Mouse (Mus musculus): ENCODE measurements around the gene Fam24a. TPM values are rescaled to one million over a fixed set of nuclear protein-coding genes. Genes with fewer than 3 reads are reported as not detected.

Gene Fam24a
- not detected for polyA plus RNA-seq (2014; fragmentation: Illumina TruSeq; extraction: RNeasy Lipid Tissue Mini Kit (QIAGEN cat#74804); ENCODE audit: low read depth, low replicate concordance)

DNA sequence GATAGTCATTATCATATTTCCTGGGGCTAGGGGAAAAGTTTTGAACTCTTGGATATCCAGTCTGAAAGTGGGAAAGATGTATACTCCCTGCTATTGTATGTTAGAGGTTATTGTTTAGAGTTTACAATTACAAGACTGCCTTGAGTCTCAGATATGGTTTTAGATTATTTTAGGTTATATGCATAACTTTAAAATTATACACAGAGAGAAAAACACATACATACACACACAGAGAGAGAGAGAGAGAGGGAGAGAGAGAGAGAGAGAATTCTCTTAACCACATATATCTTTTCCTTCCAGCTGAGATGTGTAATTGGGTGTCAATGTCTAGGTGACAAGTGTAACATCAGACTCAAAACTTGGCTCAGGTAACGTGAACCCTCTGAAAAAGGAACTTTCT is at the start of gene Fam24a:
TSS of gene Fam24a (plus strand) at position 301 of the 400 bp plus-strand sequence.

DNA sequence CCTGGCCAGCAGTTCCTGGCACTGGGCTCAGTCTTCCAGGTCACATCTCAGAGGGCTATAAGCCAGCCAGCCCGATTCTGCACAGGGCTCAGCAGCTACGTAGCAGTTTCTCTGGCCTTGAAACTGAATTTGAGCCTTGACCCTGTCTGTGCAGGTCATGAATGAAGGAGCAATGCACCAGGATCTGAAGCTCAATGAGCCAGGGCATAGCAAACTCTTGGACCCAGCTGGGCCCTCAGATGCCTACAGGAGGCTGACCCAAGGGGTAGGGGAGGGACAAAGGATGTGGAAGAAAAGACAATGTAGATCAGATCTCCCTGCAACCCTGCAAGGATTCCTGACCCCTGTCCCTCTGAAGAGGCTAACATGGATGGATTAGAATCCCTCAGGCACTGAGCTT is 11.5 kb upstream of the Fam24a start, which contains the start of gene Cuzd1:
TSS of gene Cuzd1 (minus strand) at position 101 of the 400 bp plus-strand sequence.

GRCm38 (mm10) chr7:131329416-131329815 is 4.2 kb upstream of the Fam24a start, which contains the start of gene Fam24b:
Gene Fam24b (minus strand): TSS chr7:131329516.

GRCm38 (mm10) chr7:131362615-131363300 is 29.1 kb downstream of the Fam24a start, which contains the start of gene 2310057M21Rik:
Gene 2310057M21Rik (minus strand): TSS chr7:131362759.

GRCm38 (mm10) chr7:131370648-131371469 is 37.2 kb downstream of the Fam24a start, which contains the start of gene Pstk:
Gene Pstk (plus strand): TSS chr7:131371141.

Other genes starting within 250 kb of the Fam24a start
- not detected for gene 4933402N03Rik, start 187.6 kb upstream of the Fam24a start, polyA plus RNA-seq (2014; fragmentation: Illumina TruSeq; extraction: RNeasy Lipid Tissue Mini Kit (QIAGEN cat#74804); ENCODE audit: low read depth, low replicate concordance)
- not detected for gene 5430419D17Rik, start 159.5 kb upstream of the Fam24a start, polyA plus RNA-seq (2014; fragmentation: Illumina TruSeq; extraction: RNeasy Lipid Tissue Mini Kit (QIAGEN cat#74804); ENCODE audit: low read depth, low replicate concordance)
- gene Cuzd1, start 11.6 kb upstream of the Fam24a start, polyA plus RNA-seq (2014; fragmentation: Illumina TruSeq; extraction: RNeasy Lipid Tissue Mini Kit (QIAGEN cat#74804); ENCODE audit: low read depth, low replicate concordance): not detected
- not detected for gene Fam24b, start 4.3 kb upstream of the Fam24a start, polyA plus RNA-seq (2014; fragmentation: Illumina TruSeq; extraction: RNeasy Lipid Tissue Mini Kit (QIAGEN cat#74804); ENCODE audit: low read depth, low replicate concordance)
- 1.7 TPM for gene 2310057M21Rik, start 28.9 kb downstream of the Fam24a start, polyA plus RNA-seq (2014; fragmentation: Illumina TruSeq; extraction: RNeasy Lipid Tissue Mini Kit (QIAGEN cat#74804); ENCODE audit: low read depth, low replicate concordance)
- 19.0 TPM for gene Pstk, start 37.3 kb downstream of the Fam24a start, polyA plus RNA-seq (2014; fragmentation: Illumina TruSeq; extraction: RNeasy Lipid Tissue Mini Kit (QIAGEN cat#74804); ENCODE audit: low read depth, low replicate concordance)
- 8.8 TPM for gene Ikzf5, start 76.7 kb downstream of the Fam24a start, polyA plus RNA-seq (2014; fragmentation: Illumina TruSeq; extraction: RNeasy Lipid Tissue Mini Kit (QIAGEN cat#74804); ENCODE audit: low read depth, low replicate concordance)
- gene Acadsb, start 76.7 kb downstream of the Fam24a start, polyA plus RNA-seq (2014; fragmentation: Illumina TruSeq; extraction: RNeasy Lipid Tissue Mini Kit (QIAGEN cat#74804); ENCODE audit: low read depth, low replicate concordance): 305 TPM
- gene Hmx3, start 209.0 kb downstream of the Fam24a start, polyA plus RNA-seq (2014; fragmentation: Illumina TruSeq; extraction: RNeasy Lipid Tissue Mini Kit (QIAGEN cat#74804); ENCODE audit: low read depth, low replicate concordance): not detected
- not detected for gene Hmx2, start 214.9 kb downstream of the Fam24a start, polyA plus RNA-seq (2014; fragmentation: Illumina TruSeq; extraction: RNeasy Lipid Tissue Mini Kit (QIAGEN cat#74804); ENCODE audit: low read depth, low replicate concordance)
- gene Bub3, start 226.4 kb downstream of the Fam24a start, polyA plus RNA-seq (2014; fragmentation: Illumina TruSeq; extraction: RNeasy Lipid Tissue Mini Kit (QIAGEN cat#74804); ENCODE audit: low read depth, low replicate concordance): 11.5 TPM